Mouse (Mus musculus) frontal cortex, postnatal 25 days (tissue): ENCODE results near the gene Hnf1a.
A peak's percentile ranks its signal among the peaks of the same experiment; 100 is the strongest.

Experiments
- DNase-seq, 2 experiments: peaks; one replicate each; pipeline ENCODE4 v3.0.0; 2022; ENCODE audit warnings: low spot score in 2 of 2

Gene Hnf1a

DNA sequence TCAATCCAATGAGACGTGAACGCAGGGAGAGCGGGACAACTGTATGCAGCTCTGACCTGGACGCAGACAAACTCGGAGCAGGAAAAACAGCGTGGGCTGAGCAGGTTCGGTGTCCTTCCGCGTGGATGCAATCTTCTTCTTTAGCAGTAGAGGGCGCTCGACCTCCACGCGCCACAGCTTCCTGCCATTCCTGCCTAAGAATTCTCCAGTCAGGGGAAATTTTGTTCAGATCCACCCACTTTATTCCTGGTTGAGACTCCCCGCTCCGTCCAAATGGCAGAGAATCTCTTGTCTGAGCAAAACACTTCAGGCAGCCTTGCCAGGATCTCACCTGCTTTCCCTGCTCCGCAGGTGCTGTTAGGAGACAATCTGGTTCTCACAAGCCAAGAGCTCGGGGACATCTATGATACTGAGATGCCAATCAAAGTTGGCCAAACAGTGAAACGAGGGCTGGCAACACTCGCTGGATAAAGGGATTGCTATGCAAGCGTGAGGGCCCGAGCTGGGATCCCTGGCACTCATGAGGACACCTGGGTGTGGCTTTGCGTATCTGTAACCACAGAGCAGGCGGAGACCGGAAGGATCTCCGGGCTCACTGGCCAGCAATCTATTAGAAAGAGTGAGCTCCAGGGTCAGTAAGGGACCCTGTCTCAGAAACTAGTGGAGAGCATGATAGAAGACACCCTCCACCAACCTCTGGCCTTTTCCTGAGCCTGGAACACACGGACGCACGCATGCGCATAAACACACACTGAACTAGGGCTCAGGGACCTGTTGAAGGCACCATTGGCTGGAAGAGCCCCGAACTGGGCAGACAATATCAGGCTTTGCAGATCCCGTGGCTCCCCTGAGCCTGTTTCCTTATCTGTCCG lies 8.6 kb upstream of the Hnf1a start:
- DNase-seq: peak; percentile 41 to 77

DNA sequence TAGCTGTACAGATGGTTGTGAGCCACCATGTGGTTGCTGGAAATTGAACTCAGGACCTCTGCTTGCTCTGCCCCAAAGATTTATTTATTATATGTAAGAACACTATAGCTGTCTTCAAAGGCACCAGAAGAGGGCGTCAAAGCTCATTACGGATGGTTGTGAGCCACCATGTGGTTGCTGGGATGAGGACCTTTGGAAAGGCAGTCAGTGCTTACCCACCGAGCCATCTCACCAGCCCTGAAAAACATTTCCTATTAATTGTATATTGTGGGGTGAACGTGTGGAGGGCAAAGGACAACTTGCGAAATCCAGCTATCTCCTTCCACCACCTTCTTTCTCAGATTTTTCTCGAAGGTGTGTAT lies 8.0 kb upstream of the Hnf1a start:
- no peak for DNase-seq

DNA sequence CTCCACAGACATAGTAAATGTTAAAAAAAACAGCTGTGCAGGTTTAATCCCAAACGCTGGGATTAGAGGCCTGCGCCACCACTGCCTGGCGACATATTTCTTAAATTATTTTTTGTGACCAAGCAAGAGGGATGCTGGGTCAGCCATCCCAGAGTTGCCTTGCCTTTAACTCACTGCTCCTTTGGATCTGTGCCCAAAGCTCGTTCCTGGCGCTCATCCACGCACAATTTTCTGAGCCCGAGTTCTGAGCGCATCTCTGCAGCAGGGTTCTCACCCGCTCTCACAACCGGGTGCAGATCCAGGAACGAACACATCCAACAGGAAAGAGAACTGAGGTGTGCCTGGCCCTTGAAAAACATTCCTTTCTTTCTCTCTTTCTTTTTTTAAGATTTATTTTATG lies 7.6 kb upstream of the Hnf1a start:
- no peak for DNase-seq

DNA sequence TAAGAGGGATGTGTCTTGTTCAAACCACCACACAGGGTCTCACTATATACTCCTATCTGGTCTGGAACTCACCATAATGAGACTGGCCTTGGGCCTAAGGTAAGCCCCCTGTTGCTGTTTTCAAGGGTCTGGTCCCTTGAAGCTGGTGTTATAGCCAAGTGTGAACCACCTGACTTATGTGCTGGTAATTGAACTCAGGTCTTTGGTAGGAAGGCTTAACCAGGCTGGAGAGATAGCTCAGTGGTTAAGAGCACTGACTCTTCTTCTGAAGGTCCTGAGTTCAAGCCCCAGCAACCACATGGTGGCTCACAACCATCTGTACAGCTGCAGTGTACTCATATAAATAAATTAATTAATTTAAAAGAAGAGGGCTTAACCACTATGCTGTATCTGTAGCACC lies 6.0 kb upstream of the Hnf1a start:
- DNase-seq: no peak

DNA sequence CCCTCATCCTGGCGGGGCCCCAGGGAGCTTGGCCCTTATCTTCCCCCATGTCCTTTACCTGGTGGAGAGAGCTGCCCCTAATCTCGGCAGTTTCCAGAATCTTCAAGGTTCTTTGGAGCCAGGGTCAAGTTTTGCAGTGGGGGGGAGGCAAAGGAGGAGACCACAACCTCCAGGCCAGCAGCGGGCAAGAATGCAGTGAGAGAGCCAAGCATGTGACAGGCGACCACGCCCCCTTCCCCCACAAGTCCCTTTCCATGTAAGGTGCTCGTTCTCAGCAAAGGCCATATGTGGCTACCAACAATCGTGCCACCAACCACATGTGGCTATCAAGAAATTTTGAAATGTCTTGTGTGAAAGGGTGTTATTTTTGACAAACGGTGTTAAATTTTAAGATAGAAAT lies 2.2 kb upstream of the Hnf1a start:
- DNase-seq: no peak

DNA sequence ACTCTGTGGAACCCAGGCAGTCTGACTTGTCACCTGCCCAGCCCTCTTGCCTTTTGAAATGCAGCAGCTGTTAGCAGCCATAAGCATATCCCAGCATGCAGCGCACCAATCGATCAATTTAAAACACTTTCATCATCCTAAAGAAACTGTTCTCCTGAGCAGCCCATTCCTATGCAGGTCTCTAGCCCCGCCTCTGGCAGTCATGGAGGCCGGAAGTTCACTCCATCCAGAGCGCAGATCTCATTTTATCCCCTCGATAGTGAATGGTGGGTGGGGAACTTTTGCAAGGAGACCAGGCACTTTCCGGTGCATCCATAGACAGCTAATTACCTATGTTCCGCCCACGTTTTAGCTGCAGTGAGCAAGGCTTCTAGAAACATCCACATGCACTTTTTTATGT lies 1.3 kb upstream of the Hnf1a start:
- DNase-seq: no peak

DNA sequence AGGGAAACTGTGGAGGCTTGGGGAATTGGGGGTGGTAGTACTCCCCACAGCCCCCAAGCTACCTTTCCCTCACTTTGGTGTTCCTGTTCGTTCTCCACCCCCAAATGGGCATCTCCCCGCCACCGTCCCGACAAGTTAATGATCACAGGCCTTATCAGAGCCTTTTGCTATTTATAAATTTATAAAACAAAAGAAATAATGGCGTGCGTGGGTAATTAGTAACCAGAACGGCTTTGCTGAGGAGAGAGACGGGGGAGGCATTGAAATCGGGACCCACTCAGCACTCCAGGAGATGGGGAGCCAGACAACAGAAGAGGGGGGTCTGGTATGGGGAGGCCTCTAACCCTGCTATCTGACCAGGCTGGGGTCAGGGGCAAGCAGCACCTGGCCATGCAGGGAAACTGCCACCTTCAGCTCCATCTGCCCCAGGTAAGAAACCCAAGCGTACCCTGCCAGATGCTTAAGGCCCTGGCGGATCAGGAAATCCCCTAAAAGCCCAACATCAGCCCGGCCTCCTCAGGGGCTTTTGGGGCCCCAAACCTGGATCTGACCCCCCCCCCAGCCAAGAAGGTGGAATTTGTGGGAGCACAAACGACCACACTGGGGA lies 1.2 kb downstream of the Hnf1a start:
- no peak for DNase-seq

DNA sequence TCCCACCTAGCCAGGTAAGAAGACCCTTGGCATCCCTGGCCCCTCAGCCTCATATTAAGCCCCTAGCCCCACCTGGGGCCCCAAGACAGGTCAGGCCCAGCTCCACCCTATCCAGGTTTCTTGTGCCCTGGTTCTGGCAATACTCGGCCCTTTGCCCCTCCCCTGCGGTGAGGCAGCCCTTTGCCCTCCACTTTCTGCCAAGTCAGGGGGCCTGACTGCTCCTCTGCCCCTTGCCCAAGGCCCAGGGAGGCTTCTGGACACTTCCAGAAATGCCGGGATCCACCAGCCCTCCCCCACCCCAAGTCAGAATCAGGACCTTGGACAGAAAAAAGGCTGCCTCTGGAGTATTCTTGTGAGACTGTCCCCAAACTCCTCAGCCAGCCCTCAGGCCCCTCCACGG lies 1.8 kb downstream of the Hnf1a start:
- DNase-seq: no peak

DNA sequence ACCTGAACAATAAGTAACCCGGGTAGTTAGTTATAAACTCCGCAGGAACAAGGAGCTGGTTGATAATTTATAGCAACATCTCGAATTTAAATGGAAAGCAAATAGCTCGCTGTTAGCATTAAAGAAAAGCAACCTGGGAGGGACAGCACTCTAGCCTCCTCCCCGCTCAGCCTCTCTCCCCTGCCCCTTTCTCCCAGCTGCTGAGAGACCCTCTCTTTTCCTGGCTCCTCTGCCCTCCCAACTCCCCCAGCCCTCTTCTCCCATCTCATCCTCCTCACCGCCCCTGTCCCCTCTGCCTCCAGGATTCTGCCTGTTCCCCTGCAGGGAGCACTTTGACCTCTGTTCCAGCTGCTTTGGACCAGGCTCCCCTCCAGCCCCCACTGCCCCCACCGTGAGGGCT lies 2.2 kb downstream of the Hnf1a start:
- DNase-seq: no peak

DNA sequence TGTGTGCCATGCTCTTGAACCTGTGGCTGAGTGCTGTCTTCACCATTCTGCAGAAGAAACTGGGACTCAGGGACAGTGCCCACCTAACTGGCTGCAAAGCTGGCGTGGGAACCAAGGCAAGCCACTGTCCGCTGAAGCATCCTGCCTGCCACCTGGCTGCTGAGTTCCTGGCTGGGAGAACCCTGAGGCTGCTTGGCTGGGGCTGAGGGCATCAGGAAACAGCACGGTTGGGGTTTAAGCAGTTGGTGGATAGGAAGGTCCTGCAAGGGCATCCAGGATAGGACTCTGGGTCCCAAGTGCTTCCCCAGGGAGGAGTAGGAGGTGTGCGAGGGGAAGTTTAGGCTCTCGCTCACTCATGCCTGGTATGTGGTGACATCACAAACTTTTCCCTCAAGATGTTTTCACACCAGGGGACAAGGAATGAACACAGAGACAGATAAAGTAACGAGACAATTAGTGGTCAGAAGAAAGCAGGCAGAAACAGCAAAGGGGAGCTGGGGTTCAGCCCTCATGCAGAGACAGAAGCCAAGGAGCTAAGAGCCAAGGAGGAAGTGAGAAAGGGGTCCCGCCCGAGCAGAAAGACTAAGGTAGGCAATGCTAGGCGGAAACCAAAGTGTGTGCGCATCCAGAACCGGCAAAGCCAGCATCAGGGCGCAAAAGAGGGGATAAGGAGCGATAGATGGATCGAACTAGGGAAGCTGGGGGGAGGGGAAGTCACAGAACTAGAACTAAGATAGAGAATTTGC lies 3.2 kb downstream of the Hnf1a start:
- no peak for DNase-seq

DNA sequence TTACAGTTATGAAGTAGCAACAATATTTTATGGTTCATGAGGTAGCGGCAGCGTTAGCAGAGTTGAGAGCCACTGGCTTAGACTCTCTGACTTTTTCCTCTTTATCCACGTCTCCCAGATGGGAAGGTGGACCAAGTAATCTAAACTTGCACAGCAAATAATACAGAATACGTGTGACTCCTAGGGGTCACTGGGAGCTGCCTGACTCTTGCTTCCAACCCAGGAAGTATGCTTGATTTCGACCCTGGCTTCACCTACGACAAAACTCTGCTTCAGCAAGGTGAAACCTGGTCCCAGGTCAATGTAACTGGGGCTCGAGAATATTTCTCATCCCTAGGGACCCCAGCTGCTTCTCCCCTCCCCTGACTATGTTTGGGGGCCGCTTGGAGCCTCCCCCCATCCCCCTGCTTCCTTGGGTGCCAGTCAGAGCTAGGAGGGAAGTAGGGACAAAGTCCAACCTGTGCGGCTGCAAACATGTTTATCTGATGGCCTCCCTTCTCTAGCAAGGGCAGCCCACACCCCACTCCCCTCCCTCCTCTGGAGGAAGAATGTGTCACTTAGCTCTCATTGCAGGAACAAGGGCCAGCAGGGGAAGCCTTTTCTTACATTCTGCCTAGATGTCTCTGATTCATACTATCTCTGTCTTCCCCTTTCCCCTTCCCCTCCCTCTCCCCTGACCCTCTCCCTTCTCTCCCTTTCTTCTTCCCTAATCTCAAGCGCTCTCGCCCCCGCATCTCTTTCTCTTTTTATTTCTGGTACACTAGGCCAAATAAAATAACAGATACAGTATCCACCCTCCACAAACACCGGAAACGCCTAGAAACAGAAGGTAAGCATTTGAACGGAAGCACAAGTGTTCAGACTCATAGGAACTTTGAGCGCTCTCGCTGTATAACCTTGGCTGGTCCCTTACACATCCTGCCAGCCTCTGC lies 5.7 kb downstream of the Hnf1a start:
- DNase-seq: no peak

DNA sequence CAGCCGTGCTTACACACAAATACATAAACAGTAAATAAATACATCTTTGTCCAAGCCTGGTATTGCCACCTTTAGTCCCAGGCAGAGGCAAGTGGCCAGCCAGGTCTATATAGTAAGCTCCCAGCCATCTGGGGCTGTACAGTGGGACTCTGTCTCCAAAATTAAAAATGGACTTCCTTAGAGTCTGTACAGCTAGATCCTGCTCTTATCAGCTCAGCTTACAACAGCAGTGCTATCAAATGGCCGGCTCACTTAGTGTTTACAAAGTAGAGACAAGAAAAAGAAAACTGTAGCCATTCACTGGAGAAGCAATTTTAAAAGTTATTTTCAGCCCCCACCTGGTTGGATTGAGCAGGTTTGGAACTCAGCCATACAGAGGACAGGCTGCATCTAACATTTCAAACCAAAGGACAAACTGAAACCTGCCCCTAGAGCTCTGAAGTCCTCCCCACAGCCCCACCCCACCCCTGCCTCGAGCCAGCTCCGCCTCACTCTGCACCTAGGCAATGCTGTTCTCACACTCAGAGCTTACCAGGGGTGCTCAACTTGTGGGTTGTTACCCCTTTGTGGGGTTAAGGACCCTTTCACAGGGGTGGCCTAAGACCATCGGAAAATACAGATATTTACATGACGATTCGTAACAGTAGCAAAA lies 6.5 kb downstream of the Hnf1a start:
- DNase-seq: no peak

DNA sequence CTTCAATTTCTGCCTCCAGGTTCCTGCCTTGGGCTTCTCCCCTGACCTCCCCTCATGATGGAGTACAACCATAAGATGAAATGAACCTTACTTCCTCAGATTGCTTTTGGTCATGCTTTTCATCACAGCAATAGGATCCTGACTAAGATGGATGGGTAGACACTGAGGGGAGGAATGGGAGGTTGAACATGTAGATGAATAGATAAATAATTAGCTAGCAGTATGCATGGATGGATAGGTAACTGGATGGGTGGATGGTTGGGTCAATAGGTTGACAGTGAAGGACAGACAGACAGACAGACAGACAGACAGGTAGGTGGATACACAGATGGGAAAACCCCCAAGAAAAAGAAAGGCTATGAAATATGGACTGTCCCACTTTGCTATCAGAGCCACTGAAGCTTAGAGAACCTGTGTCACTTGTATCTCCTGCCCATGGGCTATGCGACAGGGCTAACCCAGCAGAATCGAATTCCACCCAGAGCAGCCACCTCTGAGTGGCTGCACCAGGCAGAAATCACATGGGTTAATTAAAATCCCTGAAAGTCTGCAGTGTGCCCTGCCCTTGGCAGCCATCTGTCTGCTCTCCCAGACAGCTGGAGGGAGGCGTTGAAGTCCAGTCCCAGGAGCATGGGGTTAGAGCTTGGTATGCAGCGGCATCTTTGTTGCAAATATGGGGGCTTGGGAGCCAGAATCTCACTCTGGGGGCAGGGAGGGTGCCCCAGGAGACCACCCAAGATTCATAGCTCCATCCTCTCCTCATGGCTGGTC lies 9.1 kb downstream of the Hnf1a start:
- DNase-seq: no peak

DNA sequence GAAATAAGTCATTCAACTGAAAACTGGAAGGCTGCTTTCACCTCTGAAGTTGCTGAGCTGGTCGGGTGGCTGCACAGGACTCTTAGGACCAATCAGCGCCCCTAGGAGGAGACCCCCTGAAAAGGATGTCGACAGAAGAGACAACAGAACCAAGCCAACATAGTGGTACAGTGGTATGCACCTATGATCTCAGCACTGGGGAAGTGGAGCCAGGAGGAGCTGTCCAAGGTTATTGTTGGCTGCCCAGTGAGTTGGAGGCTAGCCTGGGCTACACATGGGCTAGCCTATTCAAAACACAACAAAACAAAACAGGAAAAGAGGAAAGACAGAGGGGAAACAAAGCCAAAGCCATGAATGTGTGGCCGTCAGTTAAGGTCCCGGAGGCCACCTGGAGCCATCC lies 12.8 kb downstream of the Hnf1a start:
- DNase-seq: no peak

DNA sequence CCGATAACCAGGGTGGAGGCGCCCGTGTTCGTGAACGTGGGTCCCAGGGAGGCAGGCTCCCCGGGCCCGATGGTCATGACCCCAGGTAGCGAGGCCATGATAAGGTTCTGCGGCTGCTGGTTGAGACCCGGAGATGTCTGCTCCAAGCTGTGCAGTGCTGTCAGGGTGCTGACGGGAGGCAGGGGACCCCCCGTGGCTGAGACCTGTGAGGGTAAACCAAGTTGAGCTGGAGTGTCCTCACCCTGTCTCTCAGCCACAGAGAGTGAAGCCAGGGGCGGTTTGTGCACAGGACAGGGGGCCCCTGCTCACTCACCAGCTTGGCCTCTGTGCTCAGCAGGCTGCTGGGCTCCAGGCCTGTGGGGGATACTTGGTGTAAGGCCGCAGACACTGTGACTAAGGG lies 17.6 kb downstream of the Hnf1a start:
- no peak for DNase-seq

DNA sequence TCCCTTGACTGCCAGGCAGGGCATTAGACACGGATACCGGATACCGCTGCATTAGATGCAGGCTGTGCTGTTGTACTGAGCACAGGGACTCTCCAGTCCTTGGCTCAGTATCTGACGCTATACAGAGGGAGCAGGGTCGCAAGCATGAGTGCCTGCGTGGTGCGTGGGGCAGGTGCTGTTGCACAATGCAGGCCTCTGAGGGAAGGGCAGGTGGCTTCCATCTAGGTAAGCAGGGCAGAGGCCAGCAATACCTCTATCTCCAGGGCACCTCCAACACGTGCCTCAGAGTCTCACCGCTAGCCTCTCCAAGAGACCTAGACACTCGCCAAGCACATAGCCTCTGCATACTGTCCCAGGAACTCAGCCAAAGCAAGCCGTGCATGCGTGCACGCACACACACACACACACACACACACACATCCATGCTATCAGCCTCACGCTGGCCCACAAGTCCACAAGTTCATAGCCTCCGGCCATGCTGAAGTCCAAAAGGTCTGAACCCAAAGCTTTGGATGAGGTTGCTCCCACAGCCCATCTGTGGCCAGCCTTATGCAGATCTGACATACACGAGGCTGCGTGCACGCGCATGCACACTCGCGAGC lies 19.5 kb downstream of the Hnf1a start:
- no peak for DNase-seq

DNA sequence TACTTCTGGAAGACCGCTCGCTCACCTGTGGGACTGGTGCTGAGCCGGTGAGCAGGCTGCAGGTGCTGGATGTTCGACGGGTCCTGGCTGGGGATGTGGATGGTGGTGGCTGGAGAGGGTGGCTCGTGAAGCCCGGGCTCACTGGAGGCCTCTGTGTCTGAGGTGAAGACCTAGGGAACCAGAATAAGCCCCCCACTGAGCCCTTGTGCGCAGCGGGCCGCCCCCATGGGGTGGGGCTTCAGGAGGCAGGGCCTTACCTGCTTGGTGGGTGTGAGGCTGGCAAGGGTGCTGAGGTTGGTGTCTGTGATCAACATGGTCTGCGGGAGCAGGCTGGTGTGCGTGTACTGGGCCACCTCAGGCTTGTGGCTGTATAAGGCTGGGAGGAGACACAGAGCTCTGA lies 20.2 kb downstream of the Hnf1a start:
- DNase-seq: no peak

DNA sequence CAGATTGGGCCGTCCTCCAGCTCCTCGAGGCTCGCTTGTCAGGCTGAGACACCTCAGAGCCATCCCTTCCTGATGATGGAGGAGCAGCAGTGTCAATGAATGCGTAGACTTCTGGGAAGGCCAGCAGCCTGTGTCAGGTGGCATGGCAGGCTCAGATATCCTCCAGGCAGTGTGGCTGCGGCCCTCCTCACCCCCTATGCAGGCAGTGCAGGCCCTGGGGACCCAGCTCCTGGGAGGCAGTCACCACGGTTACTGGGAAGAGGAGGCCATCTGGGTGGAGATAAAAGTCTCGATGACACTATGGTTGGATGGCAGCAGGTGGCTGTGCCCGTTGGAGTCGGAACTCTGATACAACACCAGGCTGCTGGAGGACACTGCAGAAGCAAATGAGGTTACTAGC lies 21.1 kb downstream of the Hnf1a start:
- DNase-seq: no peak

DNA sequence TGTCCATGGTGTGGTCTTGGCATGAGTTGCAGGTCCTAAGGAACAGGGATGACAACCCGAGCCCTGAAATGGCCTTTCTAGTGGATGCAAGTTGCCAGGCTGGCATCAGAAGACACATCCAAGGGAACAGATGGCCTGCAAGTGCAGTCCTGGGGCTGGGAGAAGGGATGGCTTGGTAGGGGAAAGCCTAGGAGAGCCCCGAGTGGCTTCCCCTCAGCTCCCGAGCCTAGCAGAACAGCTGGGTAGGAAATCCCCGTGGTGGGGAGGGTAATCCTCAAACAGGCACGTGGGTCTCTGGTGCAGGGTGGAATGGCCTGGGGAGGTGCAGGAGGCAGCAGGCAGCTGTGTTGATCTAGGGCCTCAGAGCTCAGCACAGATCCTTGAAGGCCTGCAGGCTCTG lies 21.6 kb downstream of the Hnf1a start:
- DNase-seq: no peak

DNA sequence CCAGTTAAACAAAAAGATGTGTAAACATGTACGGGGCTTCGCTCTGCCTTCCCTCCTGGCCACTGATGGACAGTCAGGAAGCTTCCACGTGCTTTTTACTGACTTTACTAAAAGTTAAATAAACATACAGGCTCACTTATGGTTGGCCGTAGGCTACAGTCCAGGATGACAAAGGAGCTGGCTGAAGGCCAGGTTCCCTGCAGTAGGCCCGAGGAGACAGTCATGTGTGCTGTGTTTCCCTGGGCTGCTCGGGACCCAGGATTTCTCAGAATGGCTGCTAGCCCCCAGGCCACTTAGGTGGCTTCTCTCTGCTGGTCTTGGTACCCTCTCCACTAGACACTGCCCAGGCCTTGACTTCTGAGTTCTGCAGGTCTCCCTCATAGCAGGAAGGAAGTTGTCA lies 22.0 kb downstream of the Hnf1a start:
- DNase-seq: no peak
